Mouse (Mus musculus) intestine, embryonic 14.5 days (tissue): ENCODE measurements around the gene Hnrnpa2b1. TPM values are rescaled to one million over a fixed set of nuclear protein-coding genes. Genes with fewer than 3 reads are reported as not detected.

Experiments used
- ATAC-seq: fragments of 200-750 bp; cut with Nextera tagmentation; replicated peaks from 2 replicates; pipeline ENCODE4 v1.8.0; 2017; ENCODE audit warnings: low read depth, moderate number of reproducible peaks, moderate TSS enrichment, moderate library complexity; ENCODE audit not compliant: low FRiP score, low TSS enrichment
- DNase-seq: peaks from one replicate; pipeline ENCODE4 v3.0.0-alpha.2; 2018; ENCODE audit warnings: low spot score
- H3K27ac ChIP-seq: fragments of 300-500 bp; sonication (generic); 2 replicates; pipeline ENCODE4 v1.5.1; 2014; ENCODE audit warnings: low read depth, mild to moderate bottlenecking, control low read depth
- H3K27me3 ChIP-seq: fragments of 300-500 bp; sonication (generic); replicated peaks from 2 replicates; pipeline ENCODE4 v1.6.1; 2014; ENCODE audit warnings: low read length, control low read depth; ENCODE audit not compliant: control insufficient read depth, insufficient read depth
- H3K36me3 ChIP-seq: fragments of 300-500 bp; sonication (generic); 2 replicates; pipeline ENCODE4 v1.6.1; 2014; ENCODE audit warnings: low read length, control low read depth; ENCODE audit not compliant: control insufficient read depth, insufficient read depth
- H3K4me1 ChIP-seq: fragments of 300-500 bp; sonication (generic); replicated peaks from 2 replicates; pipeline ENCODE4 v1.6.1; 2014; ENCODE audit warnings: low read length, control low read depth, mixed read lengths; ENCODE audit not compliant: control insufficient read depth, insufficient read depth
- H3K4me2 ChIP-seq: fragments of 300-500 bp; sonication (generic); 2 replicates; pipeline ENCODE4 v1.6.1; 2014; ENCODE audit warnings: low read length
- H3K4me3 ChIP-seq: fragments of 300-500 bp; sonication (generic); 2 replicates; pipeline ENCODE4 v1.5.1; 2014; ENCODE audit warnings: low read depth, low read length, control low read depth, mixed read lengths
- H3K9ac ChIP-seq: fragments of 300-500 bp; sonication (generic); 2 replicates; pipeline ENCODE4 v1.6.1; 2014; ENCODE audit warnings: mild to moderate bottlenecking, low read length
- H3K9me3 ChIP-seq: fragments of 300-500 bp; sonication (generic); 2 replicates; pipeline ENCODE4 v1.6.1; 2016; ENCODE audit warnings: low read length, control low read depth; ENCODE audit not compliant: control insufficient read depth
- WGBS: fragments of 180-500 bp; shearing (Covaris S2); extraction: QIAGEN DNeasy Blood & Tissue Kit; methylation state at CpG from one replicate; pipeline ENCODE4 v1.1.7; 2014; 5-methylcytosine and 5-hydroxymethylcytosine counted together
- polyA plus RNA-seq: library from polyadenylated mRNA; unstranded; fragments of >200 nt; fragmentation: Nextera tagmentation; extraction: Ambion mirVana; gene quantifications from 2 replicates; pipeline ENCODE4 v1.2.1, GENCODE M21; 2014

Hnrnpa2b1 gene
- polyA plus RNA-seq, 1 experiment from 2014 or later = 967 TPM

DNA sequence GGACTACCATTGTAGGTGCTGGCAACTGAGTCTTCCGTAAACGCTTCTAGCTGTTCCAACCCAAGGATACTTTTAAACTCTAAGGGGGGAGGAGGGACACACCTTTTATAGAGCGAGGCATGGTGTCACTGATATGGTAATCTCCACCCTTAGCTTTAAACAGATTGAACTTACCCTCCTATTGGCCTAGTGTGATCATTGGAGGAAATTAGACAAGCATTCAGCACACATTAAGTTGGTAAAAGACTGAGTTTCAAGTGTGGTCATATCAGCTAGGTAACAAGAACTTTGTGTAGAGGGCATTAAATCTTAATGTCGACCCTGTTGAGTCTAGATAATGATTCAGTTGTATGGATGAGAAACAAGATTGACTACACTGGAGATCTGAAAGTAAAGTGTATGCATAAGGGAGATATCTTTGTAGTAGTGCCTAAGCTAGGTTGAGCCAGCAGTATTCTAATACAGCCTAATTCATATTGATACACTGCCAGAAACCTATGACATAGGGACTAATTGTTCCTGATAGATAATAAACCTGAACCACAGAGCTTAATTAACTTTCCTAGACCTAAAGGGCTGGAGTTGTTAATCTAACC is 9.5 kb upstream of the Hnrnpa2b1 start:
- WGBS = 92% methylated on average over 4 of the region's 4 CpGs
- Histone ChIP-seq H3K4me1 (no peaks in the 10 kb centered on the region), H3K9me3 (no peaks in the 10 kb centered on the region), H3K9ac (no peak overlapping the region), H3K4me2 (no peak overlapping the region), H3K27me3 (no peaks in the 10 kb centered on the region), H3K27ac (no peak overlapping the region), H3K4me3 (no peak overlapping the region), H3K36me3 (peaks cover 87% of the 10 kb centered on the region)
- ATAC-seq (no peak), DNase-seq (no peak)

DNA sequence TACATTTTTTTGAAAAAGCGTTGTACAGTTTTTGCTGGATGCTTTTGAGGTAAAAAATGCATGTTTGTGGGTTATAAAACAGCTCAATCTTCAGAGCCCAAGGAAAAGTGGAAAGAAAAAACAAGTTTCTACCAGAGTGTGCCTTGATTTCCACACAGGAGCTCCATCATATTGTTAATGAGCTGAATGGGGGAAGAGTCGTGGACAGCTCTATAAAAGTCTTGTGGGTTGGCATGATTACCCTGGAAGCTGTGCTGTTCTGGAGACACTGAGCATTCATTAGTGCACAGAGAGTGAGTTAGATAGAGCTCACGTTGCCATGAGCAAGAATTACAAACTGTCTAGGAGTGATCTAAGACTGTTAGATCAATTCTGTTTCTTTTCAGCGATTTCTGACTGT is 2.5 kb upstream of the Hnrnpa2b1 start:
- 42% methylated on average over 4 of the region's 4 CpGs for WGBS

DNA sequence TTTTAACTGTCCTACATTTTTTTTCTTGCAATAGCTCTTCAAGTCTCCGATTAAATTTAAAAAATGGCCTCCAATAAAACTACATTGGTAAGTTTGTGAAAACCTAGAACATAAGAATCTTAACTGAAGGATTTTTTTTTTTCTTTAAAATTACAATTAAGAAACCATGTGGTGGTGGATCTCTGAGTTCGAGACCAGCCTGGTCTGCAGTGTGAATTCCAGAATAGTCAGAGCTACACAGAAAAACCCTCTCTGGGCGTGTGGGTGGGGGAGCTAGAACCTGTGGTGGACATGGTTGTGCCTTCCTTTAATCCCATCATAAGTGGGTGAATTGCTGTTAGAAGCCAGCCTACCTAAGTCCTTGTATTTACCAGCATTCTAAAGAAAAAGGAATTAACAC is 2.1 kb upstream of the Hnrnpa2b1 start:
- Histone ChIP-seq H3K27me3 (no peaks in the 10 kb centered on the region), H3K4me1 (peaks cover 18% of the 10 kb centered on the region; the same call in 1 of the 2 replicates), H3K9me3 (no peaks in the 10 kb centered on the region), H3K36me3 (peaks cover 57% of the 10 kb centered on the region), H3K9ac (peak overlapping the region; percentile 98), H3K4me3 (peak overlapping the region; percentile 100), H3K27ac (no peak overlapping the region), H3K4me2 (peak overlapping the region; percentile 69)
- ATAC-seq (no peak), DNase-seq (no peak)
- WGBS = 13% methylated on average over 3 of the region's 3 CpGs

More for the DNA sequence above, 2.5 kb upstream of the Hnrnpa2b1 start:
- no peak for DNase-seq
- Histone ChIP-seq H3K9me3 (no peaks in the 10 kb centered on the region), H3K4me3 (peak overlapping the region; percentile 100), H3K36me3 (peaks cover 57% of the 10 kb centered on the region), H3K9ac (peak overlapping the region; percentile 98), H3K4me1 (0 out of 2 replicates have a peak, but pooled peaks cover 15% of the 10 kb centered on the region), H3K27me3 (no peaks in the 10 kb centered on the region), H3K4me2 (peak overlapping the region; percentile 69), H3K27ac (no peak overlapping the region)
- ATAC-seq = no peak

DNA sequence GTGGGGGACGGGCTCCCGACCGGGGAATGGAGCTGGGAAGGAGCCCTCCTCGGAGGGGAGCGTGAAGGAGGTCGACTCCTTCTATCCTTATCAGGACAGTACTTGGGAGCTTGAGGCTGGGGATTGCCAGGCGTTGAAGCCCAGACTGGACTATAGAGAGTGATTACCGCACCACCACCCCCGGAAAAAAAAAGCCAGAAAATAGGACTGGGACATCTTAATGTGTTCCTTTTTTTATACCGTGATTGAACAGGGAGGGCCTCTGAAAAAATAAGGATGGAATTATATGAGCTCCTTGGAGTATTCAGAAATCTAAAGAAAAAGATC is 1.4 kb upstream of the Hnrnpa2b1 start:
- peaks cover 24% of the 10 kb centered on the region for H3K4me1 ChIP-seq
- H3K9me3 ChIP-seq = no peaks in the 10 kb centered on the region
- H3K9ac ChIP-seq = peak overlapping the region; percentile 98
- H3K36me3 ChIP-seq = peaks cover 57% of the 10 kb centered on the region
- peak overlapping the region; percentile 69 for H3K4me2 ChIP-seq
- H3K27ac ChIP-seq = peak overlapping the region; percentile 100
- no peaks in the 10 kb centered on the region for H3K27me3 ChIP-seq
- WGBS = 0% methylated on average over 10 of the region's 10 CpGs
- DNase-seq (peak; percentile 86), ATAC-seq (no peak)
- H3K4me3 ChIP-seq = peak overlapping the region; percentile 100

DNA sequence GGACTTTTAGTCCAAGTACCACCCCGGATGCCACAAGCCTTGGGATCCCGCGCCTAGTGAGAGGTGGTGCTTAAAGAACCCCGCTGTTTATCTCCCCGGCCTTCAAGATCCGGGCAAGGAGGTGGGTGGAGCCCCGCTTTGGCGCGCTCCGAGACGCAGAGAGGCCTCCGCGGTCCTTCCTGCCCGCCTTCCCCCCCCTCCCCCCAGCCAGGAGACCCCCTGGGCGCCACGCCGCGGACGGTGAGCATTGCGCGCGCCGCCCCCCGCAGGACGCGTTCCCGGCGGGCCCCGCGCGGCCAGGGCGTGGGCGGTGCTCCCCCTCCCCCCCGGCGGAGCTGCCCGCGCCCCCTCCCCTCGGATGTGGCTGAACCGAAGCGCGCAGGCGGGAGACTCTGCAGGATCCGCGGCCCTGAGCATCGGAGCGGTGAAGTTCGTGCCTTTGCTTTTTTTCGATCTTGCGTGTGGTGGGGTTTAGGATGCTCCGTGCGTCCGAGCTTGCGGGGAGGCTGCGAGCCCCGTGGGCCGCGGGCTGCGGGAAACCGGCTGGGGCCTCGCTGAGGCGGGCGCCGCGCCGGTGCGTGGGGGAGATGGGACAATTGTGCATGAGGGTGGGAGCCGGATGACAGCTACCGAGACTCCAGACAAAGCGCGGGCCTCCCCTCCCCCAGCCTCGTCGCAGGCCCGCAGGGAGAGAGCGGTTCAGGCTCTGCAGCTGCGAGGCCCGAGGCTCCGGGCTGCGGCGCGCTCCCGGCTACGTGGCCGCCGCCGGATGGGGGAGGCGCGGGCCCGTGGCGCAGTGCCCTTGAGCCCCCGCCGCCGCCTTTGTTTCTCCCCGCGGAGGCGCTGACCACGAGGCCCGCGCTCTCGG is 851 bp upstream of the Hnrnpa2b1 start, which contains the start of gene Cbx3:
Gene Cbx3 (plus strand): TSS at position 50 of the 868 bp plus-strand sequence.
- peak within 1 kb of the TSS; percentile 71 for H3K4me2 ChIP-seq
- peaks cover 57% of the 10 kb centered on the region for H3K36me3 ChIP-seq

DNA sequence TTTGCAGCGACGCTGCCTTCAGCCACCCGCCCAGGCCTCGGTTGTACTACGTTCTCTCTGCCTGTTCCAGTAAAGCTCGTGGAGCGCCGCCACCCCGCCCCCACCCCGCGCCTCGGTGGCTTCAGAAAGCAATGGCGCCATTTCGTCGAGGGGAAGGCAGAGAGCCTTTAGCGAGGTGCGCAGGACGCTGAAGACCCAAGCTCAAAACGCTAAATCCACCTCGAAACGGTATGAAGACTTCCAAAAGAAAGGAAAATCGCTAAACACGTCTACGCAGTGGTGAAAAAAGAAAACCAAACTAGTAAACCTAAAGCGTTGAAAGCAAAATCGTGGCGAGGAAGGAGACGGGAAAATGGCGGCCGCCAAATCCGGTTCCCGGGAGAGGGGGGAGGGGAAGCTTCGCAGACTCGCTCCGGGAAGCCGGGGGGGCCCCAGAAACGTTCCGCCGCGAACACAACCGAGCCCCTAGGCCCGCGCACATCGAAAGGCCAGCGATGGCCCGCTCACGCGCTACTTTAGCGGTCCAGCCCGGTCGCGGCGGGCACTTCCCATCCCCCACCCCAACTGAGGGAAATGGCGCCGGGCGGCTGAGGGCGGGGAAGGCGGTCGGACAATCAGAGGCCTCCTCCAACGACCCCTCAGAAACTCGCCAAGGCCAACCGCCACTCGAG is 668 bp downstream of the Hnrnpa2b1 start:
- Histone ChIP-seq H3K4me1 (peaks cover 35% of the 10 kb centered on the region), H3K36me3 (peaks cover 57% of the 10 kb centered on the region), H3K27ac (peak overlapping the region; percentile 100), H3K27me3 (no peaks in the 10 kb centered on the region), H3K4me3 (peak overlapping the region; percentile 100), H3K9ac (peak overlapping the region; percentile 100), H3K9me3 (no peaks in the 10 kb centered on the region), H3K4me2 (peak overlapping the region; percentile 71)
- ATAC-seq (peak; percentile 34), DNase-seq (peak; percentile 95)
- under 1% methylated on average over 60 of the region's 63 CpGs for WGBS

More for the DNA sequence above, 851 bp upstream of the Hnrnpa2b1 start, which contains the start of gene Cbx3:
- DNase-seq (peak; percentile 88), ATAC-seq (peak; percentile 86)
- peaks cover 30% of the 10 kb centered on the region for H3K4me1 ChIP-seq
- under 1% methylated on average over 80 of the region's 99 CpGs for WGBS
- peak within 1 kb of the TSS; percentile 100 for H3K9ac ChIP-seq
- H3K4me3 ChIP-seq = peak within 1 kb of the TSS; percentile 100
- no peaks in the 10 kb centered on the region for H3K27me3 ChIP-seq
- no peaks in the 10 kb centered on the region for H3K9me3 ChIP-seq
- peak within 1 kb of the TSS; percentile 100 for H3K27ac ChIP-seq

DNA sequence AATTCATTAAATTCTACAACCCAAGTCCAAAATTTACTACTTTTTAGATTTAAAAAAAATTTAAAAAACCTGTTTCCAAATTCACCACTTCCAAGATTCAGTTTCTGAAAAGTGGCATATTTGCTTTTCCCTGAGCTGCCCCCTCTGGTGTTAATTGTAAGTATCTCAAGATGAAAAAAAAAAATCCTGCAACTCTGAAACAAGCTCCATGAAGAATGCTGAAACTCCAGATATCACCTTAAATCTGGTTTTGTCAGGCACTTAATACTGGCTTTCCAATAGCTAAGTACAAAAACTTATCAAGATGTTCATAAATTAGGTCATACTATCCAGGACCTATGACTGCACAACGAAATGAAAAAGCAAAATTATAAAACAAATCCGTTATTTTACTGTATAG is 2.0 kb downstream of the Hnrnpa2b1 start:
- 0% methylated on average over 2 of the region's 2 CpGs for WGBS
- H3K4me1 ChIP-seq = peaks cover 27% of the 10 kb centered on the region
- no peaks in the 10 kb centered on the region for H3K27me3 ChIP-seq
- H3K36me3 ChIP-seq = peaks cover 56% of the 10 kb centered on the region
- DNase-seq (no peak), ATAC-seq (no peak)
- peak overlapping the region; percentile 100 for H3K9ac ChIP-seq
- H3K27ac ChIP-seq = no peak overlapping the region
- H3K4me3 ChIP-seq = peak overlapping the region; percentile 100
- H3K9me3 ChIP-seq = no peaks in the 10 kb centered on the region
- H3K4me2 ChIP-seq = peak overlapping the region; percentile 71

DNA sequence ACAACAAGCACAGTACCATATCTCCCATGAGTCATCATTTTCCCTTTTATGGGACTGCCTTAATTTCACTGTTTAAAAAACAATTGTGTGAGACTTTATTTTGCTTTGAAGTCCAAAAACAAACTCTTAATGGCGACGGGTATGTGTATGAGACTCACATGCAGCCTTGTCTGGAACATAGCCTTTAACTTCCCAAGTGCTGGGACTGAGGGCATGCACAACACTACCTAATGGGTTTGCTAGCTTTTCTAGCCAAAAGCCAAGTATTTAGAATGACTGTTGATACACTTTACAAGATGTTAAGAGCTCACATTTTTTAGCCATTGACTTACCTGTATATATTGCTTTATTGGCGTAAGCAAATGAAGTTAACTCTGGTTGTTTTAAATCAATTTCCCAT is 9.3 kb downstream of the Hnrnpa2b1 start:
- H3K36me3 ChIP-seq = peaks cover 61% of the 10 kb centered on the region
- no peak overlapping the region for H3K4me3 ChIP-seq
- no peak for ATAC-seq
- 83% methylated on average over 3 of the region's 3 CpGs for WGBS
- H3K27me3 ChIP-seq = no peaks in the 10 kb centered on the region
- H3K9ac ChIP-seq = no peak overlapping the region
- no peak for DNase-seq
- no peak overlapping the region for H3K27ac ChIP-seq
- H3K4me2 ChIP-seq = no peak overlapping the region
- H3K9me3 ChIP-seq = no peaks in the 10 kb centered on the region
- peaks cover 4% of the 10 kb centered on the region; the same call in 1 of the 2 replicates for H3K4me1 ChIP-seq
